Mouse (Mus musculus) myocyte (in vitro differentiated cells): ENCODE data around the gene Npm3.

Experiments
- CEBPB ChIP-seq: IDR thresholded peaks from 2 replicates; pipeline ENCODE4 v1.6.1; 2011; ENCODE audit warnings: mild to moderate bottlenecking, moderate library complexity; ENCODE audit not compliant: poor library complexity, insufficient read depth, severe bottlenecking
- E2F4 ChIP-seq: IDR thresholded peaks from one replicate; pipeline ENCODE4 v1.6.1; 2011; ENCODE audit warnings: mild to moderate bottlenecking, control low read depth, moderate library complexity; ENCODE audit not compliant: insufficient read depth
- MAX ChIP-seq: IDR thresholded peaks from one replicate; pipeline ENCODE4 v1.6.1; 2011; ENCODE audit warnings: low read depth, mild to moderate bottlenecking, control low read depth
- MYOD1 ChIP-seq, 3 experiments: IDR thresholded peaks; one replicate each; pipeline ENCODE4 v1.6.1; 2011; ENCODE audit warnings: control low read depth in 2 of 3, low read depth in 2 of 3, mild to moderate bottlenecking in 2 of 3, moderate library complexity in 1 of 3; ENCODE audit not compliant: insufficient read length in 2 of 3, control insufficient read depth in 1 of 3
- MYOG ChIP-seq, 3 experiments: IDR thresholded peaks; one replicate each; pipeline ENCODE4 v1.6.1; 2011; ENCODE audit warnings: control low read depth in 2 of 3, low read depth in 2 of 3, mild to moderate bottlenecking in 2 of 3; ENCODE audit not compliant: insufficient read length in 2 of 3, control insufficient read depth in 1 of 3, insufficient read depth in 1 of 3
- POLR2A ChIP-seq: IDR thresholded peaks from one replicate; pipeline ENCODE4 v1.6.1; 2011; ENCODE audit warnings: low read depth, mild to moderate bottlenecking, control low read depth, moderate library complexity; ENCODE audit not compliant: insufficient read length
- POLR2AphosphoS2 ChIP-seq: IDR thresholded peaks from one replicate; pipeline ENCODE4 v1.6.1; 2011; ENCODE audit warnings: low read depth, control low read depth; ENCODE audit not compliant: insufficient read length
- REST ChIP-seq: IDR thresholded peaks from one replicate; pipeline ENCODE4 v1.6.1; 2011; ENCODE audit warnings: mild to moderate bottlenecking, control low read depth, moderate library complexity; ENCODE audit not compliant: insufficient read depth, insufficient read length
- SRF ChIP-seq: IDR thresholded peaks from one replicate; pipeline ENCODE4 v1.6.1; 2011; ENCODE audit warnings: low read depth; ENCODE audit not compliant: control insufficient read depth, insufficient read length
- TCF12 ChIP-seq: IDR thresholded peaks from one replicate; pipeline ENCODE4 v1.6.1; 2011; ENCODE audit warnings: mild to moderate bottlenecking, control low read depth; ENCODE audit not compliant: poor library complexity, insufficient read depth, severe bottlenecking
- TCF3 ChIP-seq: IDR thresholded peaks from one replicate; pipeline ENCODE4 v1.6.1; 2011; ENCODE audit warnings: low read depth, control low read depth; ENCODE audit not compliant: insufficient read length
- USF1 ChIP-seq: IDR thresholded peaks from one replicate; pipeline ENCODE4 v1.6.1; 2011; ENCODE audit warnings: low read depth, mild to moderate bottlenecking, control low read depth, moderate library complexity

DNA sequence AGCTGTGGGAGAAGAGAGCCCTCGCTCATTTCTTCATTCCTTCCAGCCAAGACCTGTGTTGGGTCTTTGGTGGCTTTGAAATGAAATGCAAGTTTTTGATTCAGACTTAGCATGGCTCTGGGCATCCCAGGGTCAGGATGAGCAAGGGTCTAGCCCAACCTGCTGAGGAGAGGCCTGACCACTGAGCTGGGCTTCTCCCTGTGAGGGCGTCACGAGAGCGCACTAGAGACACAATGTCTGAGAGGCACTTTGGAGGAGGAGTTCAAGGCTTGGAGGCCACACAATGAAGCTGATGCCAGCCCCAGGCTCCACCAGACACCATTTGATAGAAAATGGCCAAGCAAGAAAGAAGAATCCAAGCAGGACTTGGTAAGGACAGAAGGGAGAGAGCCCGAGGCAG lies 15.2 kb downstream of the Npm3 start:
- no peak for TF ChIP-seq REST
- TF ChIP-seq TCF12: no peak
- TF ChIP-seq POLR2A: no peak
- TF ChIP-seq MYOG (IDR thresholded peaks at IDR 0.05; ENCODE audit: control insufficient read depth in 1 of 3, insufficient read depth in 1 of 3, insufficient read length in 2 of 3, low read depth in 2 of 3): no peak
- TF ChIP-seq MAX: no peak
- no peak for TF ChIP-seq MYOD1 (IDR thresholded peaks at IDR 0.05; ENCODE audit: control insufficient read depth in 1 of 3, insufficient read length in 2 of 3, low read depth in 2 of 3)
- no peak for TF ChIP-seq USF1
- no peak for TF ChIP-seq E2F4
- TF ChIP-seq CEBPB: no peak
- TF ChIP-seq TCF3: no peak
- no peak for TF ChIP-seq POLR2AphosphoS2
- no peak for TF ChIP-seq SRF
